9 mouse cellular contexts compared by ENCODE assay signal in the genomic region with DNA sequence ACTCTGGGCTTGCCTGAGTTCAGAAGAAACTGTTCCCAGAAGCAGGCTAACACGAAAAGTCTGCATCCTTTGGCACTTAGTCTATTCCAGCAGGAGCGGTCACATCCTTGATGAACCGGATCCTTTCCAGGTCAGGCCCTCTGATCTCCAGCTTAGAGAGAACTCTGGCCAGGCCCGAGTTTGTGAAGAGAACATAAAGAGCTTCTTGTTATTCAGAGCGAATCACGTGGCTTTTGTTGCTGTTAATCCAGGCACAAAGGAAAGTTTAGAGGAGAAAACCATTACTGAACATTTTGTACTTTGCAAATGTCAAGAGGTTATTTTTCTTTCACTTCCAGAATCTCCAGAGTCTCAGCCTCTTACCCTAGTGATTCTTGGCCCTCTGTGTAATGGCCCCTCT. TPM values are rescaled to one million over a fixed set of nuclear protein-coding genes. Genes with fewer than 3 reads are reported as not detected.
DNase-seq lines count a peak whose midpoint lies in the region.
"Had no signal": no experiment of that assay in that cellular context is flagged by ENCODE, and none has a peak within 500 bp of the region (broad histone marks: within the 10 kb centered on the region; RNA-seq: fewer than 3 reads in every experiment).

No protein-coding gene starts in this region.

- DNase-seq in adrenal gland, adult (ENCODE audit: inconsistent age in 2 of 2, low spot score in 1 of 2): peak; percentile 78 to 80
- DNase-seq in adrenal gland, postnatal 10 days: no peak
- peak; percentile 31 to 77 for DNase-seq in kidney, postnatal 25 days
- DNase-seq in kidney, postnatal 10 days: no peak
- peak; percentile 59 for DNase-seq in adipocyte (ENCODE audit: low spot score)
- peak; percentile 43 to 55 for DNase-seq in heart, postnatal 36 days
- no peak for DNase-seq in cerebellum, postnatal 4 days (ENCODE audit: low spot score in 2 of 2)
- no peak for DNase-seq in ovary, adult 18-20 months (ENCODE audit: low spot score)
- DNase-seq: forebrain, postnatal 0 days had no signal

- intact Hi-C loops in heart, postnatal 36 days (cut with DNase I): no loop called here

RNA-seq across cellular contexts. Expression of a gene that starts 1.9 kb away (rescaled TPM):
- 100 to 1,000 TPM; 236 to 251 TPM for total RNA-seq in adrenal gland, postnatal 10 days (2021)
- total RNA-seq in heart, postnatal 36 days (2021): 100 to 1,000 TPM; 162 to 167 TPM

Comparison
In these comparisons a context has a peak if more than half of its experiments do, and no peak if none do; other contexts are left out.
1. DNase-seq: peak in adrenal gland, adult (2 of 2), kidney, postnatal 25 days (2 of 2), adipocyte (single experiment) and heart, postnatal 36 days (2 of 2); none in adrenal gland, postnatal 10 days (single experiment), kidney, postnatal 10 days (single experiment), cerebellum, postnatal 4 days (0 of 2) and ovary, adult 18-20 months (single experiment).